17 mouse cellular contexts compared by ENCODE assay signal in genomic region chr5:122139771-122140170, GRCm38 (mm10). TPM values are rescaled to one million over a fixed set of nuclear protein-coding genes. Genes with fewer than 3 reads are reported as not detected.
DNase-seq lines count a peak whose midpoint lies in the region; ATAC-seq and TF ChIP-seq lines count a peak whose summit lies in the region.
"Not testable (repeated sequence)": the region's sequence is repeated elsewhere in the genome, so short reads cannot be mapped to it uniquely, and the experiment has no call there.
"Had no signal": no experiment of that assay in that cellular context is flagged by ENCODE, and none has a peak within 500 bp of the region (broad histone marks: within the 10 kb centered on the region; RNA-seq: fewer than 3 reads in every experiment).

No protein-coding gene starts in this region.

- H3K27me3 ChIP-seq in CH12.LX (replicated peaks); MEL (ENCODE audit: control insufficient read depth in 1 of 2, insufficient read depth in 2 of 2, low read length in 2 of 2): not testable (repeated sequence)

- DNase-seq in CH12.LX (ENCODE audit: extremely low read depth); ES-E14 (ENCODE audit: low read depth, low spot score); MEL (ENCODE audit: low read depth, low spot score): not testable (repeated sequence)
- DNase-seq in induced T-regulatory cell, adult 2 months (ENCODE audit: low read depth) = peak; percentile 50

- not testable (repeated sequence) for H3K36me3 ChIP-seq in CH12.LX (replicated peaks in 1 of 2; ENCODE audit: control insufficient read depth in 1 of 2, insufficient read depth in 1 of 2, low read length in 1 of 2); ES-E14 (ENCODE audit: control insufficient read depth, insufficient read depth, low read length, poor library complexity, severe bottlenecking)
- H3K36me3 ChIP-seq in MEL (ENCODE audit: control insufficient read depth in 1 of 2, insufficient read depth in 2 of 2, low read length in 2 of 2) = peaks cover 0 to 31% of the 10 kb centered on the region in 2 experiments; a peak in 2 of 4 replicates

- TF ChIP-seq POLR2A in CH12.LX (IDR thresholded peaks at IDR 0.05; ENCODE audit: low read depth, low read length); MEL (IDR thresholded peaks at IDR 0.05; ENCODE audit: control insufficient read depth in 1 of 2, insufficient read depth in 1 of 2, low read depth in 1 of 2, low read length in 2 of 2, poor library complexity in 1 of 2): not testable (repeated sequence)

- in situ Hi-C loops in CH12.LX (cut with MboI; ENCODE audit: low pct_ligation_motif_present, low pct_unique_long_range_greater_than_20kb, low sequenced_read_pairs) = loop anchor here (25.0 kb wide), 2 partner anchors 123 to 498 kb away; partner anchors contain the start of genes P2rx7 and Tctn1
- in situ Hi-C loops in ES-E14 (cut with MboI; ENCODE audit: low sequenced_read_pairs in 2 of 2, unreplicated experiment in 2 of 2) = not testable (repeated sequence)

- not testable (repeated sequence) for H3K27ac ChIP-seq in CH12.LX (ENCODE audit: insufficient read depth, low read depth); ES-E14 (ENCODE audit: insufficient read depth, low read depth, low read length, poor library complexity, severe bottlenecking); MEL (ENCODE audit: control insufficient read depth, low read depth, low read length)

- H3K9me3 ChIP-seq in CH12.LX (replicated peaks; ENCODE audit: low read length); ES-E14 (ENCODE audit: control insufficient read depth, insufficient read depth, low read depth, low read length); MEL (replicated peaks; ENCODE audit: insufficient read depth, low read length): not testable (repeated sequence)

- not testable (repeated sequence) for H3K4me2 ChIP-seq in CH12.LX (ENCODE audit: insufficient read depth, low read depth, poor library complexity, severe bottlenecking)

- H3K4me3 ChIP-seq in CH12.LX (replicated peaks in 1 of 3; ENCODE audit: low read depth in 2 of 3, low read length in 2 of 3, poor library complexity in 1 of 3); ES-E14 (ENCODE audit: insufficient read depth in 1 of 2, low read depth in 1 of 2, low read length in 2 of 2, poor library complexity in 1 of 2, severe bottlenecking in 1 of 2); MEL (ENCODE audit: control insufficient read depth in 1 of 2, insufficient read depth in 1 of 2, low read depth in 2 of 2, low read length in 2 of 2): not testable (repeated sequence)

- not testable (repeated sequence) for TF ChIP-seq EP300 in CH12.LX (IDR thresholded peaks at IDR 0.05; ENCODE audit: low read length); MEL (IDR thresholded peaks at IDR 0.05; ENCODE audit: low read depth in 1 of 2, low read length in 2 of 2)

- peak; percentile 65 for ATAC-seq in CD4-positive, CD25-positive, alpha-beta regulatory T cell, adult 4 months
- peak; percentile 44 for ATAC-seq in activated CD4-positive, CD25-positive, alpha-beta regulatory T cell, adult 4 months
- ATAC-seq in inflammation-experienced regulatory T-cells, adult 6 months = peak; percentile 55

- not testable (repeated sequence) for TF ChIP-seq CTCF in CH12.LX (conservative IDR thresholded peaks at IDR 0.05 in 1 of 2, IDR thresholded peaks at IDR 0.05 in 1 of 2; ENCODE audit: low read depth in 2 of 2, low read length in 2 of 2); MEL (IDR thresholded peaks at IDR 0.05 in 2 of 3, conservative IDR thresholded peaks at IDR 0.05 in 1 of 3; ENCODE audit: control insufficient read depth in 1 of 3, insufficient read depth in 1 of 3, low read depth in 2 of 3, low read length in 3 of 3, poor library complexity in 1 of 3, severe bottlenecking in 1 of 3)

- H3K4me1 ChIP-seq in CH12.LX (ENCODE audit: control insufficient read depth in 1 of 2, insufficient read depth in 2 of 2) = peaks cover 3 to 20% of the 10 kb centered on the region in 2 experiments
- not testable (repeated sequence) for H3K4me1 ChIP-seq in ES-E14 (ENCODE audit: control insufficient read depth in 2 of 2, insufficient read depth in 2 of 2, low read length in 2 of 2, poor library complexity in 1 of 2)
- peaks cover 18 to 48% of the 10 kb centered on the region in 2 experiments for H3K4me1 ChIP-seq in MEL (ENCODE audit: control insufficient read depth in 1 of 2, insufficient read depth in 2 of 2, low read length in 2 of 2)

- dilution Hi-C loops in CH12.LX (cut with MboI; ENCODE audit: extremely low pct_ligation_motif_present, extremely low pct_unique_long_range_greater_than_20kb, low sequenced_read_pairs) = not testable (repeated sequence)

- not testable (repeated sequence) for H3K79me2 ChIP-seq in CH12.LX (replicated peaks; ENCODE audit: control insufficient read depth, extremely low read depth, insufficient read depth, poor library complexity, severe bottlenecking); MEL (ENCODE audit: control insufficient read depth, insufficient read depth, low read length, poor library complexity)

- H3K9ac ChIP-seq in CH12.LX (ENCODE audit: insufficient read depth, low read depth); ES-E14 (ENCODE audit: insufficient read depth, low read depth, low read length, poor library complexity, severe bottlenecking); MEL (ENCODE audit: control insufficient read depth, low read depth, low read length, poor library complexity, severe bottlenecking): not testable (repeated sequence)

- not testable (repeated sequence) for TF ChIP-seq RAD21 in CH12.LX (IDR thresholded peaks at IDR 0.05; ENCODE audit: low read depth, low read length); MEL (IDR thresholded peaks at IDR 0.05; ENCODE audit: low read depth, low read length)

TF ChIP-seq in CH12.LX, 34 proteins besides CTCF, POLR2A, EP300 and RAD21:
- TF ChIP-seq ZNF384 (IDR thresholded peaks at IDR 0.05; ENCODE audit: low read depth, low read length) = peak; percentile 55; the same call in 1 of the 2 replicates

TF ChIP-seq in ES-E14, 5 proteins besides CTCF, POLR2A, EP300 and RAD21:
- 0 out of 2 replicates have a peak, but pooled peaks have one; percentile 28 for TF ChIP-seq ZNF384 (IDR thresholded peaks at IDR 0.05; ENCODE audit: low read depth, low read length)

TF ChIP-seq in MEL, 35 proteins besides CTCF, POLR2A, EP300 and RAD21:
- peak; percentile 68 for TF ChIP-seq ZNF384 (IDR thresholded peaks at IDR 0.05; ENCODE audit: low read depth, low read length)

RNA-seq across cellular contexts. Expression of gene Ccdc63, which starts 0.9 kb away (rescaled TPM):
- polyA plus RNA-seq in CD4-positive, CD25-positive, alpha-beta regulatory T cell, adult 4 months (2017; shearing (Covaris generic)) = under 1 TPM in 1 of 2 experiments, not detected in 1; 0.75 TPM
- 0.47 and 0.59 TPM in 2 replicates for total RNA-seq in CH12.LX (2012; rRNA removed)
- 0.39 TPM in 1 of 2 replicates, not detected in the other for total RNA-seq in CH12.LX (2014; rRNA removed)
- 0.70 and 0.94 TPM in 2 replicates for polyA plus RNA-seq in CH12.LX (2012; ENCODE audit: insufficient read length, low read depth)
- total RNA-seq in ES-E14 (2012; rRNA removed) = 1.7 and 2.2 TPM in 2 replicates
- total RNA-seq in MEL (2012; rRNA removed) = 1.4 and 1.6 TPM in 2 replicates
- polyA plus RNA-seq in MEL (2012; ENCODE audit: insufficient read depth in 1 of 2, insufficient read length in 2 of 2, low read depth in 1 of 2, low replicate concordance in 2 of 2, missing spikeins in 1 of 2) = 1 to 10 TPM in 1 of 2 experiments, not detected in 1; 4.7 TPM
- 1 to 10 TPM in 1 of 2 experiments, not detected in 1; 1.0 TPM for polyA plus RNA-seq in activated CD4-positive, CD25-positive, alpha-beta regulatory T cell, adult 4 months (2017; shearing (Covaris generic))
- polyA plus RNA-seq in inflammation-experienced regulatory T-cells, adult 6 months (2017; shearing (Covaris generic)) = under 1 TPM in 2 of 3 experiments, not detected in 1; 0.26 to 0.63 TPM
- total RNA-seq: adrenal gland, adult 2 months; adrenal gland, postnatal 10 days; adrenal gland, postnatal 14 days; adrenal gland, postnatal 25 days; adrenal gland, postnatal 36 days had no signal
- polyA plus RNA-seq: adrenal gland, adult 2 months; C2C12; G1E; Patski had no signal

RNA-seq across cellular contexts. Expression of gene Ppp1cc, which starts 18.3 kb away (rescaled TPM):
- polyA plus RNA-seq in CD4-positive, CD25-positive, alpha-beta regulatory T cell, adult 4 months (2017; shearing (Covaris generic)) = 10 to 100 TPM; 34.6 to 82.0 TPM
- total RNA-seq in CH12.LX (2012; rRNA removed) (191 and 234 TPM in 2 replicates), CH12.LX (2014; rRNA removed) (401 and 406 TPM in 2 replicates), ES-E14 (2012; rRNA removed) (245 and 265 TPM in 2 replicates), MEL (2012; rRNA removed) (305 and 329 TPM in 2 replicates)
- polyA plus RNA-seq in CH12.LX (2012; ENCODE audit: insufficient read length, low read depth) (358 and 375 TPM in 2 replicates), MEL (2012; ENCODE audit: insufficient read depth in 1 of 2, insufficient read length in 2 of 2, low read depth in 1 of 2, low replicate concordance in 2 of 2, missing spikeins in 1 of 2) (100 to 1,000 TPM in 1 of 2 experiments, not detected in 1; 420 TPM)
- 10 to 100 TPM; 44.5 to 70.3 TPM for polyA plus RNA-seq in activated CD4-positive, CD25-positive, alpha-beta regulatory T cell, adult 4 months (2017; shearing (Covaris generic))
- polyA plus RNA-seq in inflammation-experienced regulatory T-cells, adult 6 months (2017; shearing (Covaris generic)) = 10 to 100 TPM; 57.8 to 90.1 (median 81.4) TPM

RNA-seq across cellular contexts. Expression of gene Myl2, which starts 39.0 kb away (rescaled TPM):
- not detected for polyA plus RNA-seq in CD4-positive, CD25-positive, alpha-beta regulatory T cell, adult 4 months (2017; shearing (Covaris generic))
- total RNA-seq in CH12.LX (2012; rRNA removed) = not detected in 2 replicates
- not detected in 2 replicates for total RNA-seq in CH12.LX (2014; rRNA removed)
- polyA plus RNA-seq in CH12.LX (2012; ENCODE audit: insufficient read length, low read depth) = not detected in 2 replicates
- total RNA-seq in ES-E14 (2012; rRNA removed) = 0.89 TPM in 1 of 2 replicates, not detected in the other
- 0.35 and 0.75 TPM in 2 replicates for total RNA-seq in MEL (2012; rRNA removed)
- under 1 TPM in 1 of 2 experiments, not detected in 1; 0.54 TPM for polyA plus RNA-seq in MEL (2012; ENCODE audit: insufficient read depth in 1 of 2, insufficient read length in 2 of 2, low read depth in 1 of 2, low replicate concordance in 2 of 2, missing spikeins in 1 of 2)
- polyA plus RNA-seq in activated CD4-positive, CD25-positive, alpha-beta regulatory T cell, adult 4 months (2017; shearing (Covaris generic)) = not detected
- polyA plus RNA-seq in inflammation-experienced regulatory T-cells, adult 6 months (2017; shearing (Covaris generic)) = under 1 TPM in 1 of 3 experiments, not detected in 2; 0.41 TPM
- total RNA-seq: adrenal gland, adult 18-20 months; adrenal gland, adult 2 months; adrenal gland, adult 8-10 months; adrenal gland, postnatal 14 days; adrenal gland, postnatal 25 days; G1E had no signal
- polyA plus RNA-seq: adrenal gland, adult 2 months; C2C12; G1E; Patski had no signal
